Mouse (Mus musculus): ENCODE measurements at regions not wholly inside any gene's neighbourhood (a gene's known extent, or its start where the extent isn't known, plus 50 kb on each side); places are given as distances from the start of the nearest gene placed in this dataset.

GRCm38 (mm10) chr11:21014250-21014649 is 76.8 kb upstream of the Peli1 start:
- no peak for TF ChIP-seq CTCF (IDR thresholded peaks at IDR 0.05; ENCODE audit: borderline replicate concordance, insufficient read depth, low read length)
- no peak for TF ChIP-seq POLR2A (IDR thresholded peaks at IDR 0.05; ENCODE audit: low read depth, low read length)
